Mouse (Mus musculus) neural tube, embryonic 10.5 days (tissue): ENCODE measurements around the gene Fam71e1.

Source experiments
- DNase-seq: peaks from one replicate; pipeline ENCODE4 v3.0.0-alpha.2; 2017; ENCODE audit warnings: low spot score; ENCODE audit errors: extremely low spot score

Fam71e1 gene

GRCm38 (mm10) chr7:44534242-44534641 is 37.9 kb downstream of the Fam71e1 start:
- DNase-seq = no peak

- no peak for DNase-seq
Observed at GRCm38 (mm10) chr7:44534656-44535441, 38.5 kb downstream of the Fam71e1 start.

DNA sequence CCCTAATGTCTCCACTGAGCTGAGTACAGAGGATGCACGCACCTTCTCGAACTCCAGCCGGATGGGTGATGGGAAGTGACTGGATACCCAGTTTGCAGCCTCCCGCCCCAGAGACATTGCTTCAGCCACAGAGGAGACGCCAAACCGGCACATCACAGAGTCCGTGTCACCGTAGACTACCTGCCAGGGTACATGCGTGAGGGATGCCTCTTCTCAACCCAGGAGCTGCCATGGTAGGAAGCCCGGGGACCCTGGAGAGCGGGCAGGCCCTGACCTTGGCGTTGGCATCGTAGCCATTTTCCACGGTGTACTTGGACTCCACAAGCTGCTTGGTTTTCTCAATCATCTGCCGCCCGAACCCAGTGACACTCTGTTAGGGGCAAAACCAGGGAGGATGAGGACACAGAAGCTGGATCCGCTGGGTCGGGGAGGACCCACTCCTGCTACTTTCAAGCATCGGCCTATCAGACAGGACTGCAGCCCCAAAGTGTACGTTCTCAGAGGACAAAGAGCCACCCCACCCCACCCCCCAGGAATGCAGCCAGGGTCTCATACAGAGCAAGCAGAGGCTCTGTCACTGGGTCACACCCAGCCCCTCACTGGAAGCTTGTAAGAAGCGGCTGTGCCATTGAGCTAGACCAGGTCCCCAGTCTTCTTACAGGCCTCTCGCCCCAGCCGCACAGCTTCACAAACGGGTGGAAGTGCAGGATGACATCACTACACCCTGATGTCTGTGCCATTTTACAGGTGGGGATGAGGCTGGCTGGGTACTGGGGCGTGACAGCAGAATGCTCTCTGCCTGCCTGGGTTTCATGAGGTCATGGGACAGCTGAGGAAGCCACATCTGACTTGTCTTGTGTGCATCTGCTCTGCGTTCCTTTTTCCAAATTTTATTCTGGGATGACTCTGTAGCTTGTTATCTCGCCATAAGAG is 39.5 kb downstream of the Fam71e1 start:
- DNase-seq = no peak

- DNase-seq = no peak
Observed at GRCm38 (mm10) chr7:44536590-44536968, 40.2 kb downstream of the Fam71e1 start.

- no peak for DNase-seq
Observed at GRCm38 (mm10) chr7:44537009-44537408, 40.6 kb downstream of the Fam71e1 start.

DNA sequence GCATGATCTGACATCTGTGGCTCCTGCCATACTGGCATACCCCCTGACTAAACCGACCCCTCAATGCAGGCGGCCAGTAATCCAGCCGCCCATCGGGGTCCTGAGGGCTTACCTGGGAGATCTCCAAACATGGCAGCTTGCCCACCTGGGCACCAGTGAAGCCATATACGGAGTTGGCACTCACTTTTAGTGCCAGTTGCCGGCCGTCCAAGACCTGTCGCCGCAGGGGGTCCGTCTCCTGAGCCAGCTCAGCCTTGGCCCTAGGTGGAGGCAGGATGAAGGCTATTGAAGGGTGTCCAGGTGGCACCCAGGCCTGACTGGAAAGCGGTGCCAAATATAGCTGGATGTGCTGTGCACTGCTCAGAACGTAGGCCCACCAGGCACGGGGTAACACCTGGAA is 41.1 kb downstream of the Fam71e1 start:
- DNase-seq = no peak

GRCm38 (mm10) chr7:44538756-44539624 is 42.6 kb downstream of the Fam71e1 start:
- DNase-seq = no peak

DNA sequence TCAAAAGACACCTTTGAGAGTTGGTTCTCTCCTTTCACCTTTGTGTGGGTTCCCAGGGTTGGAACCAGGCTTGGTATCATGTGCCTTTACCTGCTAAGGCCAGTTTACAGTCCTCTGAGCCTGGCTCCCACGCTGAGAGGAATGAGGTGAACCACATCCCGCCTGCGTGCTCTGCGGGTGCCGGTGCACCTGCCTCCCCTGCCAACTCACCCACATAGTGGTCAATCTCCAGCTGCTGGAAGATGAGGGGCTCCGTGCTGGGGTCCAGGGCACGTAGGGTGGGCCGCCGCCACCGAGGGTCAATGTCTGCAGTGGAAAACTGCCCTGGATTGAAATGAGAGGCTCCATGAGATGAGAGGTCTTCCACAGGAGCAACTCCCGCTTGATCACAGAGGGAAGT is 46.2 kb downstream of the Fam71e1 start:
- no peak for DNase-seq

DNA sequence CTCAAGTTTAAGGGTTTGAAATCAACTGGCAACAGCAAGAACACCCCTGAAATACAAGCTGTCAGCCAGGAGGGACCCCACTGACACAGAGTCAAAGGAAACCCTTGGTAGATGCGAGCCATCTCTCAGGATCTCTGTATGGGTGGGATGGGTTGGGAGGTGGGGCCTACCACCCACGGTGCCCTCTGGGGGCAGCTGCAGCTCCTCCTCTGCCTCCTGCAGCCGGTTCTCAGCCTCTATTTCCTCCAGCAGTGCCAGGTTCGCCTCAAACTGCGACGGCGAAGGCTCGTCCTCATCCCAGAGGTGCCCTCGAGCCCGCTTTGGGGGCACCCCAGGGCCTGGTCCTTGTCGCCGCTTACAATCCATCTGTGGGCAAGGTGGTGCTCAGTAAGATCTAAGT is 46.7 kb downstream of the Fam71e1 start:
- no peak for DNase-seq

GRCm38 (mm10) chr7:44546274-44546673 is 49.9 kb downstream of the Fam71e1 start:
- DNase-seq = no peak

- DNase-seq = no peak
Observed at GRCm38 (mm10) chr7:44547041-44547440, 50.7 kb downstream of the Fam71e1 start.

- no peak for DNase-seq
Observed at GRCm38 (mm10) chr7:44547725-44548124, 51.3 kb downstream of the Fam71e1 start.

DNA sequence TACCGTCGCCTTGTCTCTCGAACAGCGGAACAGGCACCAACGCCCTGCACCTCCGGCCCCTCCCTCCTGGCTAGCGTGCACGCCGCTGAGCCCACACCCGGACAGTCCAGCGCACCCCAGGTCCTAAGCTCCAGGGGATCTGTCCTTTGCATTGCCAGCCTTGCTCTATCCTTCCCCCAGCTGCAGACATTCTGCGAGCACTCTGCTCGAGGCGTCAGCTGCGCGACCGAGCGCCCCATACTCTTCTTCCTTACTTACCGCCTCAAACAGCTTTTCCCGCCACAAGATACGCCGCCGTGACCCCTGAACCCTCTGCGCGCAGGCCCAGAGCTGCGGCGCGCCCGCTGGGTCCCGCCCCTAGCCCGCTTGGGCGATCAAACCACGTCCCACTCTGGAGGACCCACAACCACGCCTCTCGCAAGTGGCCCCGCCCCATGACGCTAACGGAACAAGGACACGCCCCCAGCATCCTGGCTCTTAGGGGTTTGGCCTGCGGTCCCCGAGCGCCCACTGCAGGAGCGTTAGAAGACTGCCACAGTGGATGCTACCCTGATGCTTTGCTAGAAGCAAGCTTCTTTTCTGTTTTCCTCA is 52.2 kb downstream of the Fam71e1 start, which contains the start of gene Pold1:
Pold1 (minus strand) TSS at position 353 of the 591 bp plus-strand sequence.
- DNase-seq = peak; percentile 99

DNA sequence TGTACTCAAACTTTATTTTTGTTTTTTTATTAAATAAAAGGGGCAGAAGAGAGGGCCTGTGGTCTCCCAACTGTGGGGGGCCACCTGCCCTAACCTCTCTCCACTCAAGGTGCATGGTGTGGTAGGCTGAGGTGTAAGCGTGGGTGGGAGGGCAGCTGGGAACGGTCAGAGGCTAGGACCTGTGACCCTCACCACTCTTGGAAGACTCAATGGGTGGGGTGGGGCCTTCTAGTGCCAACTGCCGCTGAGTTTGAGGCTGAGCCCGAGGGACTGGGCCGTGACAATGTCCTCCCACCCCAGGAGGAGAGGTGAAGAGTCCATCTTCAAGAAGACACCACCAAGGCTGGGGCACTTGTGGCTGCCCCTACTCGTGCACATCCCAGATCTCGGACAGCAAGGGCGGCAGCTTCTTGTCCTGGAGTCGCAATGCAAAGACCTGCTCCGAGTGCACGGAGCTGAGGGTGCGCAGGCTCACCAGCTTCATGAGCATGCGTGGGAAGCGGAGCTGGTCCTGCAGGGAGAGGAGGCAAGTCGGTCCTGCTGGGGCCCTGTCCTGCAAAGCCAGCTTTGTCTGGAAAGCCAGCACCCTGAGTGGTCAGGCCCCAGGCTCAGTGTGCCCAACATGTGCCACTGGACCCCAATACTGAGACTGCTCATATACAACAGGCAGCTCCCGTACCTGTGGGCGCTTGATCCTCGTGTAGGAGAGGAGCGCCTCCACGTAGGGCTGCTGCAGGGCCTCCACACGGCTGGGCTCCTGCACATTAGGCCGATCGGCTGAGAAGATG is 53.4 kb downstream of the Fam71e1 start:
- no peak for DNase-seq

GRCm38 (mm10) chr7:44550409-44550678 is 54.0 kb downstream of the Fam71e1 start:
- no peak for DNase-seq
